Mouse (Mus musculus): ENCODE results near the gene Sept14.

The Sept14 gene

DNA sequence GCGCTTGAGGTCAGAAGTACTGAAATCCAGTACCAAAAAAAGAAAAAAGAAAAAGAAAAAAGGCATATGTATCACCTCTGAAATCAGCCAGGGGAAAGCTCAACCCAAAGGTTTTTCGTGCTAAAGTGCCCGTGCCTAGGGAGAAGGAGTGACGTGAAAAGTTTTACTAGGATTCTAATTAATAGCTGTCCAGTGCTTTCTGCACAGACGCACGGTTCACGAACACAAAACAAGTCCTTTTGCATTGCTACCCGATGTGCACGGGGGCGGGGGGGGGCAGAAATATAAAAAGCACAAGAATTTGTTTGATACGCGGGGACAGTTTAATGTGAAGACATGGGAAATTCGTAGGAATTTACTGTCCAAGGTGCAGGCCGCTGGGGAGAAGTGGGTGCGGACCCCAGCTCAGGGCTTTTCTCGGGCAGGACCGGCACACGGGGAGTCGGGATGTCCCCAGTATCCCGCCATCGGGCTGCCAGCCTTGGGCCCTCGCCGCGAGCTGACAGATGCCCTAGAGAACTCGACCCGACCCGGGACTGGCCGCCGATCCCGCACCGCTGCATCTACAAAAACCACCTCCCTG is 38.8 kb downstream of the Sept14 start:
- no peak for DNase-seq (ENCODE audit: low read depth, low spot score)

DNA sequence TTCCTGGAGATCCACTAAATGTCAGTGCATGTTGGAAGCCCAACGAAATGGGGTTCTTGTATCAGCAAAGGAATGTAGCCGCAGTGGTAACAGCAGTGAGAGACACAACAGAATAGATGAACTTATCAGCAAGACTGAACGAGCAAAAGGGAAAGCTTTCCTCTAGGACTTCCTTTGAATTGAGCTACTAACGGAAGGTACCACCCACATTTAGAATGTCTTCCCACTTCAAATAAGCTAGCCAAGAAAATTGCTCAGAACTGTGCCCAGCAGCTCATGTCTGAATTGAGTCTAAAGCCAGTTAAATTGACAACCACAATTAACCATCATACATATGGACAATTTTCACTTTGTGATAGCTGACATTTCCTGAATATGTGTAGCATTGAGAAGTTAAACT is 40.5 kb downstream of the Sept14 start:
- no peak for DNase-seq (ENCODE audit: low read depth, low spot score)

DNA sequence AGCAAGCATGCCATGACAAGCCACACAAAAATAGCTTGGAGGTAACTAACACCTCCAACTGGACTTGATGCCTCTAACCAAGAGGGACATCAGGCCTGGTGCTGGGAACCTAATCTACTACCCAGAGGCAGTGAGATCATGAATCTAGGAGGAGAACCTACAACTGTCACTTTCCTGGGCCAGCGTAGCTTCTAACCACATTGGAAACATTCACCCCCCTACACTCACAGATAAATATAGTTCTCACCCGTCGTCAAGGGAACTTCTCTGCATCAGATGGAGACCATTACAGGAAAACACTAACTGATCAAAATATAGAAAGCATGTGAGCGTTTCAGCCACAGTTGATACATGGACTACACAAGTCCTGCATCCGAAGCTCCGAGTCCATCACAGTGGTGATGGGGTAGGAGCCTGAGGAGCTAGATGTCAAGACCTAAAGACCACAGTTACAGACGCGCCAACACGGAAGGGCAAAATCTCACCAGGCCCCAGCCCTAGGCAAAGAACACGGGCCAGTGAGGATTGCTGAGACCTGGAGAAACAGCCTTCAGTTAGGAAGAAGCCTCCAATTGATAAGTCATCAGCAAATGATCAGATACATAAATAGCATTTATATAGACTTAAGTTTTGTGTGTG is 41.9 kb downstream of the Sept14 start:
- DNase-seq (ENCODE audit: low read depth, low spot score) = no peak

DNA sequence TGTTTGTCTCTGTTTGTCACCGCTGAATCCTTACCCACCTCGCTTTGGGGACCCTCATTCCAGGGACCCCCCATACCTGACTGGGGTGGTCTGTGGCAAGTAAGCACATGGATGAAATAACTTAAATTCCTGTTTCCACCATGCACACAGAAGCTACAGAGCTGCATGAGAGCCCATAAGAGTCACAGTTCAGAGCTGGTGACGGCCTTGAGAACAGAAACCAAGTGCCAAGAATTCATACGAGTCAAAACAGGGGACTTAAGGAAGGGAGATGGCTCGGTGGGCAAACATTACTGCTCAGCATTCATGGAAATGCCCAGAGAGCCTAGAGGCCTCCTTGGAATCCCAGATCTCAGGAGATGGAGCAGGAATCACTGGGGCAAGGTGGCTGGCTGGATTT is 44.2 kb downstream of the Sept14 start:
- DNase-seq (ENCODE audit: low read depth, low spot score) = no peak

DNA sequence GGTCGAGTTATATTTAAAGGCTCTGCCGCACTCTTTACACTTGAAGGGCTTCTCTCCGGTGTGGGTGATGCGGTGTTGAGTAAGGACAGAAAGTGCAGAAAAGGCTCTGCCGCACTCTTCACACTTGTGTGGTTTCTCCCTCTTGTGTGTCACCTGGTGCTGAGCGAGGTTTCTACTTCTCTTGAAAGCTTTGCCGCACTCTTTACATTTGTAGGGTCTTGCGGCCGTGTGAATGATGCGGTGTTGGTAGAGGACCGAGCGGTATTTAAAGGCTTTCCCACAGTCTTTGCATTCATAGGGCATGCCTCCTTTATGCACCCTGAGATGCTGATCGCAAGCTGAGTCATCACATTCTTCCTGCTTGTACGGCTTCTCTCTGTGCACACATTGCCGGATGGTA is 50.4 kb downstream of the Sept14 start:
- no peak for DNase-seq (ENCODE audit: low read depth, low spot score)

DNA sequence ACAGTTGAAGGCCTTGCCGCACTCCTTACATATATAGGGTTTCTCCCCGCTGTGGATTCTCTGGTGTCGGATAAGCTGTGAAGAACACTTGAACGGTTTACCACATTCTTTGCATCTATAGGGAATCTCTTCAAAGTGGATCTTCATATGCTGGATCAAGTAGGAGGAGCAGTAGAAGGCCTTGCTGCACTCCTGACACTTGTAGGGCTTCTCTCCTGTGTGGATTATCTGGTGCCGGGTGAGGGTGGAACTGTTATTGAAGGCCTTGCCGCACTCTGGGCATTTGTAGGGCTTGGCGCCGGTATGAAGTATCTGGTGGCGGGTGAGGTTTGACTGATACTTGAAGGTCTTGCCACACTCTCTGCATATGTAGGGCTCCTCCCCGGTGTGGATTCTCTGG is 51.3 kb downstream of the Sept14 start:
- DNase-seq (ENCODE audit: low read depth, low spot score) = no peak

DNA sequence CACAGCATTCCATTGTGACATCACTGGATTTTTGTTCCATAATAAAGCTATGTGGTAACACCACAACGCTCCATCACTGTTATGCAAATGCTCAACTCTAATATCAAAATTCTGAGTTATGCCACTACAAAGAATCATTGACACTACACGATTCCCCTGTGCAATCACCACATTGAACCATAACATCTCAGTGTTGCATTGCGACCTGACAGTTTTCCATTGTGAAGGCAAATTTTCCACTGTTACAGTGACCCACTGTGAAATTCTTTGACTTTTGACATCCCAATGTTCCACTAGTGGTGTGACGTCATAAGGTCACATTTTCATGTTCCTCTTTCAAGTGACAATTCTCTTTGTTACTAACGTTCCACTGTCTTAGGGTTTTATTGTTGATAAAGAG is 57.5 kb downstream of the Sept14 start:
- DNase-seq (ENCODE audit: low read depth, low spot score) = no peak

All from forelimb bud, embryonic 11.5 days (tissue).